Mouse (Mus musculus): ENCODE results near the gene Catsper4. TPM values are rescaled to one million over a fixed set of nuclear protein-coding genes. Genes with fewer than 3 reads are reported as not detected.

Gene Catsper4
- polyA plus RNA-seq, 1 experiment from 2014 or later = not detected

DNA sequence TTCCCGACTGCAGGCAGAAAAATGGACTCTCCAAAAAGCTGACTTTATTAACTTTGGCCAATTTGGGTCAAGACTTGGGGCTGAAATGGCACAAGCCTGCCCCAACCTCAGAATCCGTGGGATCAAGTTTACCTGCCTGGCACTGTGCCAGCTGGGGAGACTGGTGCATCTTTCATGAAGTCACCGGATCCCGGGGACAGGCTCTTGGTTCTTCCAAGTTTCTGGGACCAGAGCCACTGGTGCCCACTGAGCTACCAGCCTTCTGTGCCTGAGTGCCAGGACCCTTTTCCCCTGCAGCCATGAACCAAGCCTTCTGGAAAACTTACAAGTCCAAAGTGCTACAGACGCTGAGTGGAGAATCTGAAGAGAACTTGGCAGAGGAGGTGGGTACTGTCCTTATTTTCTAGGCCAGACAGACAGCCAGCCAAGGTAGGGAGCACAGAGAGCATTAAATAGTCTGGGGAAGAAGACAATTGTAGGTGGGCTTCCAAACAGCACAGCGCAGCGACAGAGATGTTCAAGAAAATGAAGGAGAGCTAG lies 19.6 kb upstream of the Catsper4 start, which contains the start of gene Gm30191:
Gm30191 (plus strand) TSS at position 217 of the 540 bp plus-strand sequence.
- peak within 1 kb of the TSS; percentile 66 for H3K4me3 ChIP-seq
- peaks cover 57% of the 10 kb centered on the region for H3K27me3 ChIP-seq
- no peaks in the 10 kb centered on the region for H3K9me3 ChIP-seq
- peaks cover 46% of the 10 kb centered on the region for H3K4me1 ChIP-seq
- peak within 1 kb of the TSS; percentile 70 for H3K4me2 ChIP-seq (replicated peaks)
- 0 out of 2 replicates have a peak, but pooled peaks cover 5% of the 10 kb centered on the region for H3K36me3 ChIP-seq
- ATAC-seq (ENCODE audit: low FRiP score, low read depth) = no peak
- WGBS = 78% methylated on average over 7 of the region's 7 CpGs
- H3K27ac ChIP-seq (replicated peaks) = no peak within 1 kb of the TSS
- no peak within 1 kb of the TSS; the same call in 1 of the 2 replicates for H3K9ac ChIP-seq (replicated peaks)

DNA sequence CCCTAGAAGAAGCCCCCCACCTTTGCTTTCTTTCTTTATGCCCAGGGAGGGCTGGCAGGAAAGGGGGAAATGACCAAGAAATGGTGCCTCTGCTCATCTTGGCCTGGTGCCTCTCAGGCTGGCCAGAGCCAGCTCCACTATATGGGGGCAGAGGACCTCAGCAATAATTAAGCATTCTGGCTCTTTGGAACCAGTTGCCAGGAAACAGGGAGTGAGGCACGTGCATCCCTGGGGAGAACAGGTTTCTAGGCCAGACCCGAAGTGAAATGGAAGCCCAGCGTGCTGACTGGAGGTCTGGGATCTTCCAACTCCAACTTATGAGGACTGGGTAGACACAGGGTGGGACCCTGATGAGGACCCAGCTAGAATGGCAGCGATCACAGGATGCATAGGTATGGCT lies 19.1 kb upstream of the Catsper4 start:
- Histone ChIP-seq H3K4me3 (no peak overlapping the region), H3K9me3 (no peaks in the 10 kb centered on the region), H3K27ac (replicated peaks) (no peak overlapping the region), H3K9ac (replicated peaks) (no peak overlapping the region), H3K4me2 (replicated peaks) (peak overlapping the region; percentile 70; the same call in 1 of the 2 replicates), H3K27me3 (peaks cover 52% of the 10 kb centered on the region), H3K36me3 (0 out of 2 replicates have a peak, but pooled peaks cover 5% of the 10 kb centered on the region), H3K4me1 (peaks cover 41% of the 10 kb centered on the region)
- 17% methylated on average over 4 of the region's 4 CpGs for WGBS
- no peak for ATAC-seq (ENCODE audit: low FRiP score, low read depth)

DNA sequence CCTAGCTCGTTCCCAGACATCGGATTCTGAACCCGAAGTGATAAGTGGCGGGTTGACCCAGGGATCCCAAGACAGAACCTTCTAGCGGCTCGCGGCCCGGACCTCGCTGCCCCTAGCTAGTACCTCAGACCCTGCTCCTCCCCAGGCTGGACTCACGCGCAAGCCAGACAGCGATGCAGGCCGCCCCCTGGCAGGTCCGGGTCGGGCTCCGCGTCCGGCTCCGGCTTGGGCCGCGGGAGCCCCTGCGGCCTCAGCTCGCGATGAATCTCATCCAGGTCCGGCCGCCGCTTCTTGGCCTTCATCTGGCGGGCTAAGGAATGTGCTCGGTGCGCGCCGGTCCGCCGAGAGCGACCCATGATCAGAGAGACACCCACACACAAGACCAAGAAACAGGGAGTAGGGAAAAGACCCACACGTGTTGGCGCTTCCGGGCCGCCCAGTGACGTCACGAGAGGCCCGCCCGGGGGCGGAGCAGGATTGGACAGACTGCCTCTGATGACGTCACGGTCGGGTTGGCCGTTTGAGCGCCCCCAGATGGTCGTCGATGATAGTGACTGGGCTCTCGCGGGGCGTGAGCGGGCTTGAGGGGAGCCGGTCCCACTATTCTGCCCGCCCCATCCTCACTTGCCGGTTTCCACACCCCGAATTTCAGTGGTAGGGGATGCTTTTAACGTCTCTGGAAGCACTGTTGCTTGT lies 18.1 kb upstream of the Catsper4 start, which contains the start of gene Zfp593:
Zfp593 (minus strand) TSS at position 445 of the 696 bp plus-strand sequence.
- Histone ChIP-seq H3K27me3 (peaks cover 43% of the 10 kb centered on the region), H3K9me3 (no peaks in the 10 kb centered on the region), H3K4me2 (replicated peaks) (peak within 1 kb of the TSS; percentile 70), H3K27ac (replicated peaks) (no peak within 1 kb of the TSS), H3K9ac (replicated peaks) (peak within 1 kb of the TSS; percentile 68), H3K4me3 (peak within 1 kb of the TSS; percentile 66), H3K4me1 (peaks cover 31% of the 10 kb centered on the region), H3K36me3 (0 out of 2 replicates have a peak, but pooled peaks cover 5% of the 10 kb centered on the region)
- under 1% methylated on average over 60 of the region's 60 CpGs for WGBS
- ATAC-seq (ENCODE audit: low FRiP score, low read depth) = peak; percentile 82

GRCm38 (mm10) chr4:134243516-134244250 lies 16.5 kb upstream of the Catsper4 start, which contains the start of gene E130218I03Rik:
E130218I03Rik (plus strand) TSS chr4:134243662.
- WGBS = 90% methylated on average over 17 of the region's 17 CpGs
- no peak within 1 kb of the TSS for H3K27ac ChIP-seq (replicated peaks)
- ATAC-seq (ENCODE audit: low FRiP score, low read depth) = no peak
- peaks cover 22% of the 10 kb centered on the region for H3K4me1 ChIP-seq
- H3K9me3 ChIP-seq = no peaks in the 10 kb centered on the region
- H3K4me3 ChIP-seq = peak within 1 kb of the TSS; percentile 66; the same call in 1 of the 2 replicates
- peak within 1 kb of the TSS; percentile 70 for H3K4me2 ChIP-seq (replicated peaks)
- 0 out of 2 replicates have a peak, but pooled peaks cover 5% of the 10 kb centered on the region for H3K36me3 ChIP-seq
- peaks cover 31% of the 10 kb centered on the region for H3K27me3 ChIP-seq
- peak within 1 kb of the TSS; percentile 68 for H3K9ac ChIP-seq (replicated peaks)

- no peaks in the 10 kb centered on the region for H3K9me3 ChIP-seq
- H3K4me1 ChIP-seq = peaks cover 8% of the 10 kb centered on the region; the same call in 1 of the 2 replicates
- H3K36me3 ChIP-seq = 0 out of 2 replicates have a peak, but pooled peaks cover 5% of the 10 kb centered on the region
- WGBS = 17% methylated on average over 10 of the region's 10 CpGs
- peaks cover 28% of the 10 kb centered on the region for H3K27me3 ChIP-seq
- no peak overlapping the region for H3K9ac ChIP-seq (replicated peaks)
- no peak overlapping the region for H3K27ac ChIP-seq (replicated peaks)
- no peak for ATAC-seq (ENCODE audit: low FRiP score, low read depth)
- H3K4me3 ChIP-seq = no peak overlapping the region
- no peak overlapping the region for H3K4me2 ChIP-seq (replicated peaks)
These were observed 11.5 kb upstream of the Catsper4 start for GRCm38 (mm10) chr4:134238686-134239085.

DNA sequence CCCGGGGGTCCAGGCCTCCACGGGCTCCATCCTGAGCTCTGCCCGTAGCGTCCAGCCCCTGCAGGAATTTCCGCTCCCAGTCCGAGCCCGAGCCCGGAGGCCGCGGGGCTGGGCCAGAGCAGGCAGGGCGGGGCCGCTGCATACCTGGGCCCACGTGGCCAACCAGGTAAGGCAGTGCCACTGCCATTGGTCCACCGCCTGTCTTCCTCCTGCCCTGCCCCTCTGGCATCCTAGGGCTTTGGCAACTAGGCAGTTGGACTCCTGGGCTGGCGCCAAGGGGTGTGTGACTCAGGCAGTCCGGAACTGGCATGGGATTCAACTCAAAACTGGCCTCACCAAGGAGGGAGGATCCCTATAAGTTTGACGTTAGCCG lies 11.1 kb upstream of the Catsper4 start, which contains the start of gene Cnksr1:
Cnksr1 (minus strand) TSS at position 121 of the 373 bp plus-strand sequence.
- no peak within 1 kb of the TSS for H3K9ac ChIP-seq (replicated peaks)
- 2% methylated on average over 18 of the region's 18 CpGs for WGBS
- no peak for ATAC-seq (ENCODE audit: low FRiP score, low read depth)
- H3K36me3 ChIP-seq = 0 out of 2 replicates have a peak, but pooled peaks cover 2% of the 10 kb centered on the region
- H3K4me3 ChIP-seq = no peak within 1 kb of the TSS
- peaks cover 28% of the 10 kb centered on the region for H3K27me3 ChIP-seq
- H3K9me3 ChIP-seq = no peaks in the 10 kb centered on the region
- H3K4me2 ChIP-seq (replicated peaks) = no peak within 1 kb of the TSS; the same call in 1 of the 2 replicates
- no peak within 1 kb of the TSS for H3K27ac ChIP-seq (replicated peaks)
- peaks cover 8% of the 10 kb centered on the region; the same call in 1 of the 2 replicates for H3K4me1 ChIP-seq

DNA sequence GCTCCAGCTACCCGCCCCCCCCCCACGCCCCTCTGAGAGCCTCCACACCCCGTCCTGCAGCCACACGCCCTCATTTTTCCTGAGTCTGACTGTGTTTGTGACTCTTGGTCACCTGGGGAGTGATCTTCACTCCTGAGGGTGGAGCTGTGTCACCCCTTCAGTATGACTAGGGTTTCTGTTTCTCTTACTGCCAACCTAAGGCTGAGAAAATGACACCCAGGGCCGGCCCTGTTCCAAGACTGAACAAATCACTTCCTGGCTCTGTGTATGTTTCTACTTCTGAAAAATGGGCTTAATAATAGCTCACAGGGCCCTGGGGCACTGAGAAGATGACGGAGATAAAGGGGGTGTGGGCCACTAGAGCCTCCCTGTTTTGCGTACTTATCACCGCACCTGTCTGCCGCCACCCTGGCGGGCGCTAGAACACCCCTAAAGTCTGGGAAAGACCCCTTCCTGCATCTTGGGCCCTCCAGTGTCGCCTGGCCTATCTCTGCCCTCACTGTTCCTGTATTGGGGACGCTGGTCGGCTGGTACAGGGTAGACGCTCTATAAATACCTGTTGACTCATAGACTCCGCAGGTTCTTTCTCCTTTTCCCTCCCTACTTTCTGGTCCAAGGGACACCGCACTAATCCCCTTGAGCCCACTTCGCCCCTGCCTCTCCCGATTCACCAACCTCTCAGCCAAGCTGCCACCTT lies 10.5 kb upstream of the Catsper4 start:
- WGBS = 27% methylated on average over 19 of the region's 19 CpGs
- Histone ChIP-seq H3K9me3 (no peaks in the 10 kb centered on the region), H3K9ac (replicated peaks) (no peak overlapping the region), H3K27ac (replicated peaks) (no peak overlapping the region), H3K4me1 (peaks cover 8% of the 10 kb centered on the region; the same call in 1 of the 2 replicates), H3K27me3 (peaks cover 28% of the 10 kb centered on the region), H3K4me2 (replicated peaks) (no peak overlapping the region; the same call in 1 of the 2 replicates), H3K36me3 (no peaks in the 10 kb centered on the region), H3K4me3 (no peak overlapping the region)
- no peak for ATAC-seq (ENCODE audit: low FRiP score, low read depth)

DNA sequence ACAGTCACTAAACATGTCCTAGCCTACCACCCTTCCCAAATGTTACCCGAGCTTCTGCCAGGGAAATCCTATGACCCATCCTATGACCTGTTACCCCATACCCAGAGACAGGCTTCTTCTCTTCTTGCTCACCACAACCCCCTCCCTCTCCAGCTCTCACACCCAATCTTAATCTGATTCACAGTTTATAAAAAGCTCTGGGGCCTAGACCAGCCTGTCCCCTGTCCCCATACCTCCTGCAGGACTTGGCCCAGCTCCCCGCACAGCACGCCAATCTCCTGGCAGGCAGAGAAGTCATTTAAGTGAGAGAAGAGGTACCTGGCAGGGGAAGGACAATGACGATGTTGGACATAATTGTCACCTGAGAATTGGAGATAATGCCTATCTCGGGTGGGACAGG lies 7.7 kb upstream of the Catsper4 start:
- Histone ChIP-seq H3K9ac (replicated peaks) (no peak overlapping the region), H3K27ac (replicated peaks) (no peak overlapping the region), H3K27me3 (peaks cover 28% of the 10 kb centered on the region), H3K9me3 (no peaks in the 10 kb centered on the region), H3K4me3 (no peak overlapping the region), H3K4me2 (replicated peaks) (no peak overlapping the region), H3K4me1 (peaks cover 8% of the 10 kb centered on the region; the same call in 1 of the 2 replicates), H3K36me3 (no peaks in the 10 kb centered on the region)
- ATAC-seq (ENCODE audit: low FRiP score, low read depth) = no peak
- WGBS = 79% methylated on average over 5 of the region's 5 CpGs

DNA sequence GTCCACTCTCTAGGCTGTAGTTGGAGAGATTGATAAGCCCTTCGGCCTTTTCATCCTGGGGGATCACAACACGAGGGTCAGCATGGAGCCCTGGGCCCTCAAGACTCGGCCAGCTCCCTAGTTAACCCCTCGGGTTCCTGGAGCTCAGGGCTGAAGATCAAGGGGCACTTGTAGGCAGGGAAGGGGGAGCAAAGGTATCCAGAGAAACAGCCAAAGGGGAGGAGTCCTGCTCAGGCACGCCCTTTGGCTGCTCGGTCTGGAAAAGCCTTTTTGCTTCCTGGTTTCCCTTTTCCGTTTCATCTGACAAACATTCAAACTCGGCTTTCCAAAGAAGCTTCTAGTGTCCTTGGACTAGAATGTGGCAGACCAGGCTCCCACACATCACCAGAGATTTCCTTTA lies 3.2 kb upstream of the Catsper4 start:
- H3K9ac ChIP-seq (replicated peaks) = no peak overlapping the region
- no peaks in the 10 kb centered on the region for H3K36me3 ChIP-seq
- H3K27ac ChIP-seq (replicated peaks) = no peak overlapping the region
- H3K9me3 ChIP-seq = no peaks in the 10 kb centered on the region
- no peaks in the 10 kb centered on the region for H3K4me1 ChIP-seq
- H3K4me3 ChIP-seq = no peak overlapping the region
- no peak overlapping the region for H3K4me2 ChIP-seq (replicated peaks)
- no peak for ATAC-seq (ENCODE audit: low FRiP score, low read depth)
- 36% methylated on average over 8 of the region's 8 CpGs for WGBS
- H3K27me3 ChIP-seq = 0 out of 2 replicates have a peak, but pooled peaks cover 3% of the 10 kb centered on the region

DNA sequence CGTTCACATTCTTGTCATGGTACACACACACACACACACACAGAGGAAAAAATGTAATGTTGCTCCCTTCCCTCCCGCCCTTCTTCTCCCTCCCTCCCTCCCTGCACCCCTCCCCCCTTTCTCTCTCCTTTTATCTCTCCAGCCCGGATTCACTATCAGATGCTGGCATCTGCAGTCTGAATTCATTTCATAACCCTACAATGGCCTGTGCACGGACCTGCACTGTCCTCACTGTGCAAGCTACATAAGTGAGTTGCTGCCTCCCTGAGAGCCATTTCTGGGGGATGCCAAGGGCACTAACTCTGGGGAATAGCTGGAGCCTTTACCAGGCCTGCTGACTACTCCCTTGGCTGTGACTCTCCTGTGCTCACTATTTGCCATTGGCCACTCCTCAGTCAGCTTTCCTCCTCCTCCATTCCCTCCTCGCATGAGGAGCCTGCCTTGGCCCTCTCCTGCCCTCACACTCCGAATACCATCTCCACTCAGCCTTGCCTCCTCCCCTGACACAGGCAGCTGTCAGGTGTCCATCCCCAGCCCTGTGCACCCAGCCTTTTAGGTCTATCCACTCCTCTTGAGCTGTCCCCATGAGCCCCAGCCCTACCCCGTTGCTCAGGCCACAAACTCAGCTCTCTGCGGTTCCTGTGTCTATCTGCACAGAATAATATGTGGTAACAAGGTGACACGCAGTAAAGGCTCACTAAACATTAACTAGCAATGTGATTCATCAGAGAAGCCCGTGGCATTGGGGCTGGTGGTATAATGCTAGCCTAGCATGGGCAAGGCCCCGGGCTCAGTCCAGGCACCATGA lies 4.2 kb downstream of the Catsper4 start:
- no peaks in the 10 kb centered on the region for H3K4me1 ChIP-seq
- no peak overlapping the region for H3K4me2 ChIP-seq (replicated peaks)
- no peak overlapping the region; the same call in 1 of the 2 replicates for H3K9ac ChIP-seq (replicated peaks)
- ATAC-seq (ENCODE audit: low FRiP score, low read depth) = no peak
- H3K27me3 ChIP-seq = peaks cover 10% of the 10 kb centered on the region; the same call in 1 of the 2 replicates
- H3K4me3 ChIP-seq = no peak overlapping the region
- H3K27ac ChIP-seq (replicated peaks) = no peak overlapping the region
- H3K9me3 ChIP-seq = no peaks in the 10 kb centered on the region
- 67% methylated on average over 11 of the region's 11 CpGs for WGBS
- no peaks in the 10 kb centered on the region for H3K36me3 ChIP-seq
